Mouse (Mus musculus) cerebellum, postnatal 4 days (tissue): ENCODE measurements around the gene G6pdx.

ENCODE experiments used
- DNase-seq, 2 experiments: peaks; one replicate each; pipeline ENCODE4 v3.0.0; 2022; ENCODE audit warnings: low spot score in 2 of 2, mixed read lengths in 1 of 2

Gene G6pdx

GRCm38 (mm10) chrX:74428826-74429276 lies at the start of gene G6pdx:
Gene G6pdx, minus strand, starts transcription at chrX:74429194.
- DNase-seq = peak; percentile 51 to 77

DNA sequence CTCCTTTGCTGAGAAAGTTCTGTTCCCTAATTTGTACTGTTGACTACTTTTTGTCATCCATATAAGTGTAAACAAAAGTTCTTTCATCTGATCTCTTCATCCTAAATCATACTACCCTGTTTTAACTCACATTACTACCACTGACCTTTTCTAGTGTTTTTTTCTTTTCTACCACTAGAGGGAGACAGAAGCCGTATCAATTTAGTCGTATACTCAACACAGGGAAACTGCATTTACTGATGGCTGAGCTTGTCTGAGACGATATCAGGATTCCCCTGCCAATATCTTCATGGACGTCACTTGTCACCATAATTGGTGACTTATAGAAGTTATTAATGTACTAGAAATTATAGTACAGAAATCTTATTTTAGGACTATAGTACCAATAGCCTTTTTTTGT lies 23.8 kb upstream of the G6pdx start:
- DNase-seq = no peak

- no peak for DNase-seq
Measured at GRCm38 (mm10) chrX:74451157-74451912, 22.3 kb upstream of the G6pdx start.

GRCm38 (mm10) chrX:74429290-74429821 lies 362 bp upstream of the G6pdx start:
- DNase-seq = peak in 1 of 2 experiments; percentile 50

DNA sequence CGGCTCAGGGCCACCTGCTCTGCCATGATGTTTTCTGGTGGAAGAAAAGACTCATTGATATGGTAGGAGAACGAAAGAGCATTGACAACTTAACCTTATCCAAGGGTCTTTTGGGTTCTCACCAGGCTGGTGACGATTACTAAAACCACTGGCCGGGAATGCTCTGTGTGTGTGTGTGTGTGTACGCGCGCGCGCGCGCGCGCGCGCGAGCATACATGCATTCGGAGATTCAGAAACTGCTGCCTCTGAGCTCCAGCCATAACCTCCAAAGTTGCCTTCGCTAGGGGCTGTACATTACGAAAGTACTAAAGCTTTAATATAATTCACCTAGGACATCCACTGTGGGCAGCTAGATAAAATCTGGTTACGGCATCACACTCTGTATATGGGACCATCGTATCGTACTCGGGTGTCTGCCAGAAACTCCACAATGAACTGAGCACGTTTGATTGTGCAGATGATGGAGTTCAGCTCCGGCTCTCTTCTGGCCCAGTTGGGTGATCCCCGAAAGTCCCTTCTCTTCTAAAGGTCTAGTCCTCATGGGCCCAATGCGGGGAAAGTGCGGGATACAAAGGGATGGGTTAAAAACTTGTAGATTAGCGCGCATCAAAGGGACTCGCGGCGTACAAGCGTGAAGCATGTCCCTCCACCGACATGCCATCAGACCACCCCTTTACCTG lies 708 bp downstream of the G6pdx start:
- no peak for DNase-seq

DNA sequence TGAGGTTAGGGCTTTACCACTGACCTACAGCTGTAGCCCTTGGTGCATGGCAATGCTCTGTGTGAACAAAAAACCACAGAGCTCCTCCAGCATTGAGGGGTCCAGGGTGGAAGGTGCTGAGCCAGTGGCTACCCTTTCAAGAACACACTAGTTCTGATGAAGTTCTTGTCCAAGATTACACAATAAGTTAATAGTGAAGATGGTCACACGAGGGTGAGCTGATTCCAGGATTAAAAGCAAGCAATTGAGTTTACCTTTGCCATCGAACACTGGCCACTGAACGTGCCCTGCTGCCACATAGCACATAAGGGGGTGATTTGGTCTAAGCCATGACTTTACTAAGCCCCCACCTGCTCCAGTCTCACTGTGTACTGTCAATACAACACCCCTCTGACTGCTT lies 1.9 kb downstream of the G6pdx start:
- DNase-seq = no peak

- DNase-seq = no peak
Measured at GRCm38 (mm10) chrX:74426256-74426655, 2.7 kb downstream of the G6pdx start.

DNA sequence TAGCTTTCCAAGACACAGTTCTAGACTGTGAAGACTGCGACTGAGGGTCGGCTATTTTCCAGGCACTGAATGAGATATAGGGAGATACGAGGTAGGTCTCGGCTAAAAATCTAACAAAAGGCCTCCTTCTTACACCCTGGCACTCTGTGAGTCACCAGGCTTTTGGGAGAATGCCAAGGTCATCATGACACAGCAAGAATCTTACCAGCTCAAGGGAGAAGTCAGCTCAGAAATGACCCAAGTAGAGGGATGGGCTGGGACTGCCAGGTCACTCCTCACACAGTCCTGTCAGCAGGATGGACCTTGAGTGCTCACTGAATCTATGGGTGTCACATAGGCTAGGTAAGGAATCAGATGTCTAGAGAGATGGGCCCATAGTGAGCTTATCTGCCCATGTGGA lies 3.8 kb downstream of the G6pdx start:
- no peak for DNase-seq

- DNase-seq = no peak
Measured at GRCm38 (mm10) chrX:74424443-74424842, 4.6 kb downstream of the G6pdx start.

DNA sequence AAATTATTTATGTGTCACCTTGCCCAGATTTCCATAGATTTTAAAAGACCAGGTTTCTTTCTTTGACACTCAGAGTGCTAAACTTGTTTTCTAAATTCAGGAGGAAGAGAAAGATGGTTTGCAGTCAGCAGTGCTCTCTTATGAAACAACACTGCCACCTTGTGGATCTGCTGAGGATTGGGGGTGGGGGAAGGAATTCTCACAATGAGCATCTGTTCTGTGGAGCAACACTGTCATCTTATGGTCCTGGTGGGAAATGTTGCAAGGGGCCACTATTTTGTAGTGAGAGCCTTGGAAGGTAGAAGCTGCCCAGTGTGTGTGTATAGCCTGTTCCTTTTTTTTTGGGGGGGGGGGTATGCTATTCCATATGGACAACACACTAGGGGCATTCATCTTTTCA lies 15.6 kb downstream of the G6pdx start:
- peak; percentile 30 to 67 for DNase-seq

DNA sequence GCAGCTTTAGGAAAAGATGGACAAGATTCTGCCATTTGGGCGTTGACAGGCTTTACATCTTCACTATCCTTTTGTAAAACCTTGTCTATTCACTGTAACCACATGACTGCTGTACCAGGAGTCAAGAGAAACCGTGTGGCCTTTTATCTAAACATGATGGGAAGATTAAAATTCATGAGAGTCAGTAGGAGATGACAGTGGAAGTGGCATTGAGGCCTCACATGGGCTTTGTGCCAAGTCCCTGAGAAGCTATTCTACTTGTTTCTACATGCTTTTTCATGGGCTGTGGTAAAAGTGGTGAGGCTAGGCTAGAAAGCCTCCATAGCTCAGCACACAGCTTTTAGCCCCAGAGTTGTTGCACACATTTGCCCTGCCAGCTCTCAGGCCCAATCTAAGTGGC lies 20.7 kb downstream of the G6pdx start:
- DNase-seq = no peak

DNA sequence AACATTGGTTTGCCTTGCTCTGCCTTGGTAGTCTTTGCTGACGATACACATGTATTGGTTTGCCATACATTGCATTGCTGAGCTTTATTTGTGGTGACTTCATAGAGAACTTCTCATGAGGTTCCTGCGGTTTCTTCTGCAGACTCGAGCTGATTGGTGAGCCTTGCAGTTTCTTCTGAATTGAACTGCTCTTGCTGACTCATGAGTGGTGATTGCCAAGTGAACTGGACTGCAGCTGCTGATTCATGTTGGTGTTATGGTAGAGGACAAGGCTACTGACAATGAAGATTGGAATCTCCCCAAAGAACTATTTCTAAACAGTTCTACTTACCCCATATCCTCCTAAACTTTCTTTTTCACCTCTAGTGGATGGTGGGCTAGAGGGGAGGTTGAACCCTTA lies 28.9 kb downstream of the G6pdx start:
- no peak for DNase-seq

DNA sequence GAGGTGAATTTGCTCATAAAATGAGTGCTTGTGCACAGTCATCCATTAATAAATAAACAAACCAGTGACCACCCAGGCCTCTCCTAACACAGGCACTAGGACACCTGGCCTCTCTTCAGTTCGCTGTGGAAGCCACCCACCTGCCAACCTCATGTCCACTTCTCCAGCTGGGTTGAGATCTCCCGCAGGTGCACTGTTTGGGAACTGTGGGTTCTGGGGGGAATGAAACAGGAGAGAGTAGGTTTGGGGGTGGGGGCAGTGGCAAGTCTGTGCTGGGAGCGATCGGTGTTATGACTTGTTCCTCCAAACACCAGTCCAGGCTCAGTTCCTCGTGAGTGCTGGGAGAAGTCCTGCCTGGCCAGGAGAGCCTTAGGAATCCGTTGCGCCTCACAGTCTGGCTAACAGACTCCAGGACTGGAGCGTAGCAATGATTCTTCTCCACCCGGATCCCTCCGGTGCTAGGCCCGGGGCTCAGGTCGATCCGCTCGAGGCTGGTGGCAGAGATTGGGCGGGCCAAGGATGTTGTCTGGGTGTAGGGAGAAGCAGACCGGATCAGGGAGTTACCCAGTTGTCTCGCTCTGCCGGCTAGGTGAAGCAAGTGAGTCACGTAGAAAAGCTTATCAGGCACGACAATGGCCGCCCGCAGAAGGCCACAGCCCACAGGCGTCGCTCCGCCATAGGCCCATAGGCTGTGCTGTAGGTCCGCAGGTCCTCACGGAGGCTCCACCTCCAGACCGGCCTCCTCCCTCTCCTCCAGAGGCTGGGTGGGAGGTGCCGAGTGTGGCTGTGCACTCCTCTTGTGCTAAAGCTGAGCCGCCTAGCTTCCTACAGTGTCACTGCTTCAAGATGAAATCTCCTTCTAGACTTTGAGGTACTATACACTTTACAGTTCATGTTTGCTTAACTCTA lies 36.2 kb downstream of the G6pdx start, which contains the start of the genes Fam3a and Ikbkg:
TSS of gene Fam3a (minus strand) at position 738 of the 909 bp plus-strand sequence.
TSS of gene Ikbkg (plus strand) at position 756 of the 909 bp plus-strand sequence.
- peak; percentile 49 to 64 for DNase-seq

DNA sequence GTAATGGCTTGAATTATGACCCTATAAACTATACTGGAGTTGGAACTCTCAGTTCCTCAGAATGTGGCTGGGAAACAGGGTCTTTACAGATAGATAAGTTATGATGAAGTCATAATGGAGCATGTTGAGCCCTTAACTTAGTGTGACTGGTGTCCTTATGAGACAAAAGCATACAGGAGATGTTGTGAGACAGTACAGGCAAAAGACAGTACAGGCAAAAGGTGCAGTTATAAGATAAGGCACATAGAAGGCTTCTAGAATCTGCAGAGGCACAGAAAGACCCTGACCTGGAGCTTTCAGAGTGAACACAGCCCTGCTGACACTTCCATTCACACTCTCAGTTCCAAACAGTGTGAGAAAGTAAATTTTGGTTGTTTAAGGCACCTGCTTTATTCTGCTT lies 40.8 kb downstream of the G6pdx start:
- no peak for DNase-seq

DNA sequence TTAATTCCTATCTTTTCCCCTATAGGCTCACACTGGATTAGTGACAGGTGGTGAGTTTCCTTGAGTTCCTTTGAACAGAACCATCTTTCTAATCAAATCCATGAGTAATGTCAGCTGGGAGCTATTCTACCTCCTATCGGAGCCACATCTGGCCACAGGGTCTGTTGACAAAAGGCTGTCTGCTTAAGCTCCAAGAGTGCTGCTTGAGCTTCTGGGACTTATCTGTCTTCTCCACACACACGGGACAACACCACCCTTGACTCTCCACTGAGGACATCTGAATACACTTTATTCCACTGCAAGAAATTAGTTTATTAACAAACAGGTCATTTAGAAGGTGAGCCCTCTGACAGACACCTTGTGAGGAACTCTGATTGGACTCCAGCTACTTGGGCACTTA lies 44.5 kb downstream of the G6pdx start:
- DNase-seq = no peak

GRCm38 (mm10) chrX:74372888-74373549 lies 56.0 kb downstream of the G6pdx start, which contains the start of the genes Ubl4a and Slc10a3:
Gene Ubl4a, minus strand, starts transcription at chrX:74373218.
Gene Slc10a3, minus strand, starts transcription at chrX:74373349.
- peak; percentile 25 to 66 for DNase-seq

DNA sequence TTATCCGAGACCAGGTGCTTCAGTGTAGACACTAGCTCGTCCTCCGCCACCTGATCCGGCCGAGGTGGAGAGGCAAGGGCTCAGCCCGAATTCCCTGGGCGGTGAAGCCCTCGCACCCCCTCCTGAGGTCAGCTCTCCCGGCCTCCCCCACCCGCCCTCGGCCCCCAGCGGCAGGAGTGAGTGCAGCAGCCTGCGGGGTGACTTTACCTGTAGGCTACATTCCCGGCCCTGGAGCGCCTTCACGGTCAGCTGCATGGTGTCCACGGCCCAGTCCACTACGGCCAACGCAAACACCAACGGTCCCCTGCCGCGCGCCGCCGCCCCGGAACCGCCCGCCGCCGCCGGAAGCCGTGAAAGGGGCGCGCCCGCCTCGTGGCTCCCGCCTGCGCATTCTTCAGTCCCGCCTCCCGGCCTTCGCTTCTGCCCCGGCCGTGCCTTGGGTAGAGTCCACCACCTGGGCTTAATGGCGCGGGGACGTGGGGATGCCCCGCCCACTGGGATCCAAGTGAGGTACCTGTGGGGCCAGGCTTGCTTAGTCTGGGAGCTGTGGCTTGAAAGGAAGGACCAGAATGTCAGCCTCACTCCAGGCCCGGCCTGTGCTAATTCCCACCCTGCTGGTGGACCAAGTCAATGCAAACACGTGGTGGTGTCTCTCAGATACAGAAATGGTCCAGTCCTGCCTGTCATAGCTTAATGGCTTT lies 60.6 kb downstream of the G6pdx start:
- peak; percentile 44 to 63 for DNase-seq

- no peak for DNase-seq
Measured at GRCm38 (mm10) chrX:74367512-74367911, 61.5 kb downstream of the G6pdx start.
